Mouse (Mus musculus): ENCODE measurements around the gene Rcan3.

The Rcan3 gene

DNA sequence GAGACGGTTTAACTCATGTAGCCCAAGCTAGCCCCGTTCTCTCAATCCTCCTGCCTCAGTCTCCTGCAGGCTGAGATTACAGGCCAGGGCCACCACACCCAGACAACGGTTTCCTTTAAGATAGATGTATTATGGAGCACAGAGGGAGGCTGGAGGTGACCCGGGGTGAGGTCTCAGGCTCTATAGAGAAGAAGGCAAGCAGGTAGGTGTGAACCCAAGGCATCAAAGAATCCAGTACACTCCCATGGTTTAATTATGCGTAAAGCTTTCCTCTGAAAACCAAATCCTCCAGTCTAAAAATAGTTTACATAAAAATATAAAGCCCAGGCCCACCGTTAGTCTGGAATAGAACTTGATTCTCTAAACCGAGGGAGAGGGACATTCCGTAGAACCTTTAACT, 20.2 kb downstream of the Rcan3 start:
- DNase-seq (ENCODE audit: low read depth, low spot score): no peak

DNA sequence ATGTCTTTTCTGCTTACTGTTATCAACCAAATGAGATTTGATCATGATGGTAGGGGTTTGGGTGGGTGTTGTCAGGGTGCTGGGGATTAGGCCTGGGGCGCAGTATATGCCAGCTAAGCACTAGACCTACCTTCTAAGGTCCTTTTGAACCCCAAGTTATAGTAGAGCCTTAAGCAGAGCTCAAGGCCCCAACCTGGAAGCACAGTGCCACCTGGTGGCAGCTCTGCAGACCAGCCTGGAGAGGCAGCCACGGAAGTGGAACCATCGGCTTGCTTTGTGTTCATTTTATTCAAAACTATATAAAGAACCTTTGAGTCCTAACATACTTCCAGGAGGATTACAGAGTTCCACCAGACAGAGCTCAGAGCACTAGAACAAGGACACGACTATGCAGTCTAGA, 22.0 kb downstream of the Rcan3 start:
- peak; percentile 32 for DNase-seq (ENCODE audit: low read depth, low spot score)

DNA sequence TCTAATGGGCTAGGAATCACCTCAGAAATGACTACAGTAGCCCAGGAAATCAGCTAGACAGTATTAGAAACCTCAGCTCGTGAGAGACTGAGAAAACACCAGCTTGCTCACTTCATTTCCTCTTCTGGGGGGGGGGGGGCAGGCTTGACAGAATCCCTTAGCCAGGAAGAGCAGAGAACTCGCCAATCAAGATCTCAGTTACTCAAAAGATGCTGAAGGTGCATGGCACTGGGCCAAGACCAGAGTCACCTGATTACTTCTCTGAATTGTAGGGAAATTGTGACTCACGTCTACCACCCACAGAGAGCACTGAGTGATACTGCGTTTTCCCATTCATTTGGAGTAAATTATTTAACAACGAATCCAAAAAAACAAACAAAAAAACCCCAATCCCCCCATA, 27.5 kb downstream of the Rcan3 start:
- no peak for DNase-seq (ENCODE audit: low read depth, low spot score)

DNA sequence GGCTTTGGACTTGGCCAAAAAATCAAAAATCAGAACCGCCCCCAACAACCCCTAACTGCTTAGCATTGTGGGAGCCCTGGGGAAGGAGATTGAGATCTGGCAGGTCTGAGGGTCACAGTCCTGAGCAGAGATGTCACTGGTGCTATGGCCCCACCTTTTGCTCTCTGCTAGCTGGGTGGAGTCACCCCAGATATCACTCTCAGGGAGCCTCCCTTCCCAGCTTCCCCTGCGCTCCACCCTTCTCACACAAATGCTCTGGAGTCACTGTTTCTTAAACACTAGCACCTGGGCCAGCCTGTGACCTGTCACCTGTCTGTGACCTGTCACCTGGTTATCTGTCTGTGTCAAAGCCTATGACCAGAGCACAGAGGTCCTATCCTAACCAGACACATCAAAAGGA, 28.7 kb downstream of the Rcan3 start:
- DNase-seq (ENCODE audit: low read depth, low spot score): no peak

DNA sequence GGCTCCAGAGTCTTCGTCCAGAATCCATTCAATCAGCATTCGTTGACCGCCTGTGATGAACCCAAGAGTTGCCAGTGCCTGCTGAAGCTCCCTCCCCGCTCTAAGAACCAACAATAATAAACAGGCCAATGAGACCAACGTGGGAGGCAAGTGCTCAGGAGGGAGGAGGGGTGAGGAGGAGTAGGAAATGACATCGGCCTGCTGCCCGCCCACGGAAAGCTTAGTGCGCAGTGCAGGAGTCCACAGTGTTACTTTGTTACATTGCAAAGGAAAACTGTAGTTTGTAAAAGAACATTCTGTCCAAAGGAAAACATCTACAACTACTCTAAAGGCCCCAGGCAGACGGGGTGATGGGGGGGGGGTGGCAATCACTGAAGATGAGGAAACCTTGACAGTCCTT, 29.6 kb downstream of the Rcan3 start:
- no peak for DNase-seq (ENCODE audit: low read depth, low spot score)

DNA sequence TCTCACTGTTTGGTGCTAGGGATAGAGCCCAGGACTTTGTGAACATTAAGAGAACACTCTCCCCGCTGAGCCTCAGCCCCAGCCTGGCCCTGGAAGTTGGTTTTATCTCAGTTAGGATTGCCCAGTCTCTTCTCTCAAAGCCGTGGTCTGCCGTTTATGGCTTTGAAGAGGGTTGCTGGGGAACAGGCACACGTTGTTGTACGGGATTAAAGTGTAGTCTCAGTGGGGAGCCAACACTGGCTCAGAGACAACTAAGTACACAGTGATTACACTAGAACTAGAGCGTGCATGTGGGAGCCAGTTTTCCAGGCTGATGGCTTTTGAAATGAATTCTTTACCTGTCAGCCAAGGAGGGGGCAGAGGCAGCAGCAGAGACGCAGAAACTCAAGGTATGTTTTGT, 31.8 kb downstream of the Rcan3 start:
- no peak for DNase-seq (ENCODE audit: low read depth, low spot score)

DNA sequence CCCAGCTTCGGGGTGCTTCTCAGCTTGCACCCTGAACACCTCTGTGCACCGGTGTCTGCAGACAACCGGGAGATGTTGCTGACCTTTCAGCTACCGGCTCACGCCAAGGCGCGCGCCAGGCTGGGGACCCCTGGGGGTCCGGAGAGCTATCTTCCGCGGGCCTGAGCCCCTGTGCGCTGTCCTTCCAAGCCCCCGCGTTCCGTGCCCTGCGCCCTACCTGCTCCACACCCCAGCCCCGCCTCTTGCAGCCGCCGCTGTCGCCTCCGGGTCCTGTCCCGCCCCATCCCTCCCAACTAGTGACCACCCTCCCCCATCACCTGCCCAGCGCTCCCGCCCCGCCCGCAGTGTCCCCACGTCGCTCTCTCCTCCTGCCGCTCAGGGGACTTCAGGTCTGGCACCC, 35.7 kb downstream of the Rcan3 start, which contains the start of gene Ncmap:
Gene Ncmap, minus strand, starts transcription at position 237 of the 400 bp plus-strand sequence.
- DNase-seq (ENCODE audit: low read depth, low spot score): no peak

DNA sequence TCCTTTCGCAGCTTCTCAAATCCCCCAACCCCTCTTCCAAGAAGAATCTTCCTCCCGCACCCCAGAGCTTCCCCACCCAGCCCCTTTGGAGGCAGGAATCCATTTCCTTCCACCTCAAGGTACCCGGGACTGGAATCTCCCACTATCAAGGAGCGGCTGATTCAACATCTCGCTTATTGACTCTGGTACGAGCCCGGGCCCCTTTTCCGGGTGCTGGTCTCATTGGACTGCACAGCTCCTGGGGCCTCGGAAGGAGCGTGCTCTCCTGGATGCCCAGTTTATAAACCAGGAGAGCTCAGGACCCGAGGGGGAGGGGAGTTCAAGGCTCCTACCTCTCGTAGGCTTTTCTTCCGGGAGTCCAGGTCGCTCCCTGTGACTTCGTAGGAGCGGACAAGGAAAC, 36.1 kb downstream of the Rcan3 start:
- no peak for DNase-seq (ENCODE audit: low read depth, low spot score)

DNA sequence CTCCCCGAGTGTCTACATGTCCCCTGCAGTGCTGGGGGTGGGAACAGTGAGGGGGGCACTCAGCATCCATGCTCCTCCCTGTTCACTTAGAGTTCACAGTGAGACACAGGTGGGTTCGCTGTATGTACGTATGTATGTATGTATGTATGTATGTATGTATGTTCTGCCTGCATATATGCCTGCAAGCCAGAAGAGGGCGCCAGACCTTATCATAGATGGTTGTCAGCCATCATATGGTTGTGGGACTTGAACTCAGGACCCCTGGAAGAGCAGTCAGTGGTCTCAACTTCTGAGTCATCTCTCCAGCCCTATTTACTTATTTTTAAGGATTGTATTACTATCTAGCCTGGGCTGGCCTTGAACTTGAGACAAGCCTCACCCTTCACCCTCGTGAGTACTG, 37.4 kb downstream of the Rcan3 start:
- DNase-seq (ENCODE audit: low read depth, low spot score): no peak

DNA sequence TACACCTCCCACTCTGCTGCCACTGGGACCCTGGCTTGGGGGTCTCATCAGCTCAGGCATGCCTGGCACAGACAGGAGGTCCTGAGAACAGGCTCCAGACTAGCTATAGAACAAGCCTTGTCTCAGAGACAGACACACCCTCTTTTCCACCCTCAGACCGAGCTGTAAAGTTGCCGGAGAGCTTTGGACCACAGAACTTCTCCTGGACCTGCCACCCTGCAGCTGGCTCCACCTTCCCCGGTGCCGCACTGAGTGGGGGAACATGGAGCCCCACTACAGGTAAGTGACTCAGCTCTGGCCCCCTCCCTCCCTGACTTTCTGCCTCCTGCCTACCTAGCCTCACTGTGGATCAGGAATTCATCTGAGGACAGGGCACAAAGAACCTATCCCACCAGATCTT, 38.3 kb downstream of the Rcan3 start:
- no peak for DNase-seq (ENCODE audit: low read depth, low spot score)

DNA sequence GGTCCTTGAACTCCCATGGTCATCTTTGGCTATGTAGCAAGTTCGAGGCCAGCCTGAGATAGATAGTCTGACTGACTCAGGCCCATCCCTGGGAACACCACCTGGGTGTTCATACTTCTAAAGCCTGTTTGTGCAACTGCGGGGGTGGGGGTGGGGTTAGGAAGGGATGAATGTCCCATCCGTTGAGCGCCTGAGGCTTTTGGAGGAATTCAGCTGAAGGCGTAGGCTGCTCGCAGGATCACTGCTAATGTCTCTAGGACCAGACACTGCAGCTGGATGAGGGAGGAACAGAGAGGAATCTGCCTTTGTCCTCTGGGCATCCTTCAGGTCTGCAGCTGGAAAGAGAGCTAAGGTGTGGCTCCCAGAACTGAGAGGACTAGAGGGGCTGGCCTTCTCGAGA, 39.0 kb downstream of the Rcan3 start:
- no peak for DNase-seq (ENCODE audit: low read depth, low spot score)

DNA sequence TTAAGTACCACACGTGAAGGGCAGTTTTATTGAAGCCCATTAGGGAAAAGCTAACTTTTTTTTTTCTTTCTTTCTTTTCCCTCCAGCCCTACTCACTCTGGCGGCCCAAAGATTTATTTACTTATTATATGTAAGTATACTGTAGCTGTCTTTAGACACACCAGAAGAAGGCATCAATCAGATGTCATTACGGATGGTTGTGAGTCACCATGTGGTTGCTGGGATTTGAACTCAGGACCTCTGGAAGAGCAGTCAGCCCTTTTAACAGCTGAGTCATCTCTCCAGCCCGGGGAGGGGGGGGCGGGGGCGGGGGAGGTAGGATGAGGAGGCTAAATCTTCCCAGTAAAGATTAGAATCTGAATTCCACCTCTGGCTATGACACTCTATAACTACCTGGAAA, 40.3 kb downstream of the Rcan3 start:
- no peak for DNase-seq (ENCODE audit: low read depth, low spot score)

DNA sequence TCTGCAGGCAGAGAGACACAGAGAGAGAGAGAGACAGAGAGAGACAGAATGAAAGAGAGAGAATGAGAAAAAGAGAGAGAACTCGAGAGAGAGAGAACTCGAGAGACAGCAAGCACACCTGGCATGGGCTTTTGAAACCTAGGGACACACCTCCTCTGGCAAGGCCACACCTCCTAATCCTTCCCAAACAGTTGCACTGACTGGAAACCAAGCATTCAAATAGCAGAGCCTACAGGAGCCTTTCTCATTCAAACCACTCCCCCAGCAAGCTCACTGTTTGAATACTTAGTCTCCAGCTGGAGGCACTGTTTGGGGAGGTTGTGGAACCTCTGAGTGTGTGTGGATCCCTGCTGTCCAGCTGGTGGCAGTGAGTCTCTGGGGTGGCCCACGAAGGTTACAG, 40.9 kb downstream of the Rcan3 start:
- DNase-seq (ENCODE audit: low read depth, low spot score): no peak

DNA sequence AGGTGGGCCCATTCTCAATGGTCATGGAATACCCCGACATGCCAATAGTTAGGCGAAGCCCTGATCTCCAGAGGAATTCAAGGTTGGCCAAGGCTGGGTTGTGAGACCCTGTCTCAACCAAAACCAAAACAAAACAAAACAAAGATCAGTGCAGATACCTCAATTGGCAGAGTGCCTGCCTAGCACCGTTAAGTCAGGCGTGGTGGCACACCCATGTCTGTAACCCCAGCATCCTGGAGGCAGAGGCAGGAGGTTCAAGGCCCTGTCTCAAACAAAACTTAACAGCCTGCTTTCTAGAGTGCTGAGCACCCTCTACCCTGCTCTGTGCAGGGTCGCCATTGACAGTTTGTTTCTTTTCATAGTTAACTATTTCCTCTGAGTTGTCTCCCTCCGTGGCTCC, 42.6 kb downstream of the Rcan3 start:
- DNase-seq (ENCODE audit: low read depth, low spot score): no peak

DNA sequence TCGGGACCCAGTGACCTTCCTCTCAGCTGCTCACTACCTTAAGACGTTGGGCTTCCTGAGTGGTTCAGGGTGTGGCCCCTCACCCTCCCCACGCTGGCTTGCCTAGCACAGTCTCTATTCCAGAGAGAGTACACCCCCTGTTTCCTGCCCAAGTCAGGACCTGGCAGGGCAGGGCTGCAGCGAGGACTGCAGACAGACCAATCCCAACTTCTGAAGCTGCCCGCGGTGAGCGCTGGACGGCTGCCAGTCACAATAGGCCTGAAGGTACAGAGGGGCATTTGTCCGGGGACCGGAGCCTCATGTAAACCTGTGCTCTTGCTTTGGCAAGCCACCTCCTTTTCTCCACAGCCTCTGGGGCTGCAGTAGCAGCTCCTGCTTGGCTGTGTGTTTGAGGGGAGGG, 48.0 kb downstream of the Rcan3 start:
- DNase-seq (ENCODE audit: low read depth, low spot score): no peak

DNA sequence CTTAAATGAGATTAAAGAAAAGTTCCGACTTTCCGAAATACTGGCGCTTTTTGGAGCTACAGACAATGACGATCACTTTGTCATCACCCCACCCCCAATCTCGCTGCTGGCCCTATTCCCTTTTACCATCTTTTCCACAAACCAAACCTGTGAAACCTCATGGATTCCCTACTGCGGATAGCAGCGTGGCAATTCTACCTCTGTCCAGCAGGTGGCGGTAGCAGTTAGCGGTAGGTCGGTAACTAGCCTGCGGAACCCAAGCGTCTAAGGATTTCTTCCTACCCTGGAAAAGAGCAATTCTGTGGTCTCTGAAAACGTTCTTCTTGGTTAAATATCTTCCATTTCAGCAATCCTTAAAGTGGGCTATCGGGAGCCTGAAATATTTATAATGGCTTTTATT, 51.3 kb downstream of the Rcan3 start:
- DNase-seq (ENCODE audit: low read depth, low spot score): peak; percentile 55

DNA sequence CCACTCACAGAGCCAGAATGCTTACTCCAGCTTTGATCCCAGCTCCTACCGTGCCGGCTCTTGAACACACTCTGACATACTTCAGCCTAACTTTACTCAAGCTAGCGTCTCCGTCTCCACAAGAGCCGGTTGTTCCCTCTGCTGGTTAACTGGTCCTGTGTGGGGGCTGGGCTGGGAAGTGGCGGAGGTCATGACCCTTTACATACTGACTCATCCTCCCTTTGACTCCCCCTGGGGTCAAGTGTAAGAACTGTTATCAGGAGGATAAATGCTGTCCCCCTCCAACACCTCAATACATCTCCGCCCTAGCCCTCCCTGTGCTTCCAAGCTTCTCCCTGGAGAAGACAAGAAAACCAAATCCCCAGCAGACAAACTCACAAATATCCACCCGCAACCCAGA, 52.3 kb downstream of the Rcan3 start:
- no peak for DNase-seq (ENCODE audit: low read depth, low spot score)

DNA sequence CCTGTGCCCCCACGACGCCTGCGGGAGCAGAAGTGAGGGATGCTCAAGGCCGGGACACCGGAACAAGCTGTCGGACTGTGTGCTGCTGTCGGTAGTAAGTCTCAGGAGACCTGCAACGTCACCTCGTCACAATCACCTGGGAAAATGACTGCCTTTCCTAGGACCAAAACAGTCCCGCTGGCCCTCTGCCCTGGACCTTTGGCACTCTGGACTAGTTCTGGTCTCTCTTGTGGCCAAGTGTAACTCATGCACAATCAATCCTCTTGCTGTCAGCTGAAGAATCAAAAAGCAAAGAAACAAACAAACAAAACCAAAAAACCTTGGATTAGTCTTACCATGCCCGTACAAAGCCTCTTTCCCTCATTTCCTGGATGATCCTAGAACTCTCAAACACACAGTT, 56.4 kb downstream of the Rcan3 start:
- no peak for DNase-seq (ENCODE audit: low read depth, low spot score)

DNA sequence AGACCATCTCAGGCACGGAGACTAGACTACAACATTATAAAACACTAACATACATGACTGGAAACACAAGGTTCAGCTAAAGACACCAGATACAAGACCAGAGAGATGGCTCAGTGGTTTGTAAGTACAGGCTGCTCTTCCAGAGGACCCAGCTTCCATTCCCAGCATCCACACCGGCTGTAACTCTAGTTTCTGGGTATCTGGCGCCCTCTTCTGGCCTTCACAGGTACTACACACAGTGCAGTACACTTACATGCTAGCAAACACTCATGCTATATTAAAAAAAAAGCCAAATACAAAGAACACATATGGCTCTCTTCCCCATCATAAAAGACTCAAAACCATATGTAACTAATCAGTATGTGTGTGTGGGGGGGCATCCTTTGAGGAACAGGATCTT, 58.2 kb downstream of the Rcan3 start:
- no peak for DNase-seq (ENCODE audit: low read depth, low spot score)

DNA sequence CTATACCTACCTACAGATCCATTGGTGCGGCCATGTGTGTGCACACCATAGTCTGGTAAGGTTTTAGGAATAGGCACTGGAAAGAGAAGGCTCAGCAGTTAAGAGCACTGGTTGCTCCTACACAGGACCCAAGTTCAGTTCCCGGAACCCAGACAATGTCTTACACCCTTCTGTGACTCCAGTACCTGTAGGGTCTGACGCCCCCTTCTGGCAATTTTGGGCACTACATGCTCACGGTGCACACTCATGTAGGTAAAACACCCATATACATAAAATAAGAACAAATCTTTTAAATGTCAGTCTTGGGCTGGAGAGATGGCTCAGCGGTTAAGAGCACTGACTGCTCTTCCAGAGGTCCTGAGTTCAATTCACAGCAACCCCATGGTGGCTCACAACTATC, 60.4 kb downstream of the Rcan3 start:
- DNase-seq (ENCODE audit: low read depth, low spot score): no peak

DNA sequence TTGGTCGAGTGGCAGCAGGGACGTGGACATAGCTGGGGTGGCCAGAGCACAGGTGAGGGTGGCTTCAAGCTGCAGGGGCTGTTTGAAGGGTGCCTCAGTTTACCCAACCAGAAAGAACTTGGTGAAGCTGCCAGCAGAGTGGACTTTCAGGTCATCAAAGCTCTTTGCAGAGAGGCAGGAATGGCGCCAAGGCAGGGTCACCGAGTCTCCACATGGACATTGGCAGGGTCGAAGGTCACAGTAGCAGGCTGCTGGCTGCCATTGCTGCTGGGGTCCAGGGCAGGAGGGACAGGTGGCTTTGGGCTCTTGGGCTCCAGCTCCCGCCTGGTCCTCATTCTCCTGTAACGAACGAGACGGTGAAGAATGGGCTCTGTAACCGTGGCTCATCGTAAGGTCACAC, 63.3 kb downstream of the Rcan3 start:
- DNase-seq (ENCODE audit: low read depth, low spot score): no peak

DNA sequence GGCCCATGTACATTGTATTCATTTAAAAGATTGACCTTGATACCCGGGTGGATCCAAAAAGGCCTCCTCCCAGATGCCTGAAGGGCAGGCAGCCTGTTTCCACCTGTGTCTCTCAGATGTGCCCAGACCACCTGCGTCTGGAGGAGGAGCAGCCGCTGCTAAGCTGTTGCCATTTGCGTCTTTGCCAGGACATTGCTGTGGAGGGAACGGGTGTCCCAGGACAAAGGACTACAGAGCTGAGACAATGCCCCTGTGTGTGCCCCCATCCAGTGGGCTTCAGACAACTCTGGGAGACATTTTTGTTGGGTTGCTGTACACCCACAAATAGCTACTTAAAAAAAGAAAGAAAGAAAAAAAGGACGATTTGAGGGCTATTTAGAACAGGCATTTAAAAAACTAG, 70.8 kb downstream of the Rcan3 start:
- no peak for DNase-seq (ENCODE audit: low read depth, low spot score)

Measured in skeletal muscle tissue, adult 2 months (tissue).